Mouse (Mus musculus): ENCODE measurements around the gene Sult2a2. TPM values are rescaled to one million over a fixed set of nuclear protein-coding genes. Genes with fewer than 3 reads are reported as not detected.
"Not testable (repeated sequence)": the region's sequence is repeated elsewhere in the genome, so short reads cannot be mapped to it uniquely, and the experiment has no call there.

Sult2a2 gene
- not detected in 2 replicates for polyA plus RNA-seq (2016; fragmentation: Nextera tagmentation; extraction: Ambion mirVana)

DNA sequence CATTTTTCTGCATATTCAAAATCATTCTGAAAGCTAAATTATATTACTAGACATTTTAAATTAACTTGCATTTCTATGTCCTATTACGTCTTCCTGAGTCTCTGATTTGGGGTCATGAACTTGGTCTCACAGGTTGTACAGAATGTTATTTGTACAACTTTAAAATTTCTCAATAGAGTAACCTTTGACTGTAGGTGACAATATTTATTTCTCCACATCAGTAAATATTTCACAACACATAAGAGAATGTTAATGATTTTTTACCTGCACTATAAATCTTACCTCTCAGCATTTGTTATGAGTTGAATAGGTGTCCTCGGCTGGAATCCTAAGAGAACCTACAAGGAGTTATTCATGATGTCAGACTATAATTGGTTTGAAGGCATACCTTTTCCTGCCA is at the start of gene Sult2a2:
Sult2a2 (plus strand) TSS at position 301 of the 400 bp plus-strand sequence.
- not testable (repeated sequence) for H3K4me3 ChIP-seq (replicated peaks); H3K36me3 ChIP-seq (replicated peaks); H3K27ac ChIP-seq; H3K27me3 ChIP-seq; H3K4me1 ChIP-seq; H3K9me3 ChIP-seq; H3K9ac ChIP-seq; ATAC-seq (ENCODE audit: low FRiP score); H3K4me2 ChIP-seq
- 80% methylated on average over 1 of the region's 2 CpGs for WGBS

DNA sequence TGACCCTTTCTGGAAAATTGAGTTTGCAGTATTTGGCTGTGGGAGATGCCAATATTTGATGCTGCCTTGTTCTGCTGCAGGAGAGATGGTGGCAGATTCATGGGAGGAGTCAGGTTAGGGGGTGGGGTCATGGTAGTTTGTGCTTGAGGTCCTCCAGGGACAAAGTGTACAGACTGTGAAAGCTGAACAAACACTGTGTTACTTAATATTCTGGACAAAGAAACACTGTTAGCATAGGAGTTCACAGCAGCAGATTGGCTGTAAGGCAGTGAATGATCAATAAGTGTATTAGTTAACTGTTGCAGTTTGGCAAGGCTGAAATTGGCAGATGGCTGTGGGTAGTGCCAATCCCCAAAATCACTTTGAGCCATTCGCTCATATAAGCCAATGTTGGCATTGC is 80.6 kb downstream of the Sult2a2 start:
- no peak for ATAC-seq (ENCODE audit: low FRiP score)

More for the DNA sequence above, 80.6 kb downstream of the Sult2a2 start:
- no peaks in the 10 kb centered on the region for H3K36me3 ChIP-seq (replicated peaks)
- H3K27ac ChIP-seq, result no peak overlapping the region
- 100% methylated on average over 1 of the region's 1 CpGs for WGBS
- H3K9me3 ChIP-seq, result peaks cover 15% of the 10 kb centered on the region; the same call in 1 of the 2 replicates
- no peak overlapping the region for H3K4me3 ChIP-seq (replicated peaks)
- no peaks in the 10 kb centered on the region for H3K27me3 ChIP-seq
- no peak overlapping the region for H3K9ac ChIP-seq
- no peak overlapping the region for H3K4me2 ChIP-seq
- no peaks in the 10 kb centered on the region for H3K4me1 ChIP-seq

Other genes starting within 250 kb of the Sult2a2 start
- gene Bsph2, start 162.4 kb upstream of the Sult2a2 start, polyA plus RNA-seq (2016; fragmentation: Nextera tagmentation; extraction: Ambion mirVana), result not detected in 2 replicates
- gene Sult2a5, start 109.5 kb upstream of the Sult2a2 start, polyA plus RNA-seq (2016; fragmentation: Nextera tagmentation; extraction: Ambion mirVana), result not detected in 2 replicates
- gene Sult2a1, start 103.9 kb downstream of the Sult2a2 start, polyA plus RNA-seq (2016; fragmentation: Nextera tagmentation; extraction: Ambion mirVana), result not detected in 2 replicates

All from forebrain, embryonic 12.5 days (tissue).